Mouse (Mus musculus): ENCODE measurements around the gene Ugt2a2. TPM values are rescaled to one million over a fixed set of nuclear protein-coding genes. Genes with fewer than 3 reads are reported as not detected.

Ugt2a2 gene
- total and polyA plus RNA-seq, 2 experiments from 2014 or later: 0.14 TPM; not detected in 1

Other genes with a start within 250 kb of the Ugt2a2 start
- not detected in 2 replicates for gene Ugt2b37, start 227.5 kb downstream of the Ugt2a2 start, total RNA-seq (2014; rRNA removed)
- gene Ugt2b37, start 227.5 kb downstream of the Ugt2a2 start, polyA plus RNA-seq (2015; fragmentation: Nextera tagmentation; extraction: Ambion mirVana): not detected in 2 replicates
- gene Ugt2a3, start 145.1 kb downstream of the Ugt2a2 start, total RNA-seq (2014; rRNA removed): not detected in 2 replicates
- gene Ugt2a3, start 145.1 kb downstream of the Ugt2a2 start, polyA plus RNA-seq (2015; fragmentation: Nextera tagmentation; extraction: Ambion mirVana): not detected in 2 replicates
- gene Ugt2b38, start 58.1 kb downstream of the Ugt2a2 start, total RNA-seq (2014; rRNA removed): not detected in 2 replicates
- not detected in 2 replicates for gene Ugt2b38, start 58.1 kb downstream of the Ugt2a2 start, polyA plus RNA-seq (2015; fragmentation: Nextera tagmentation; extraction: Ambion mirVana)
- gene Gm43638, start 4.5 kb upstream of the Ugt2a2 start, total RNA-seq (2014; rRNA removed): not detected in 2 replicates
- gene Gm43638, start 4.5 kb upstream of the Ugt2a2 start, polyA plus RNA-seq (2015; fragmentation: Nextera tagmentation; extraction: Ambion mirVana): not detected in 2 replicates
- not detected in 2 replicates for gene Ugt2a1, start 8.6 kb upstream of the Ugt2a2 start, total RNA-seq (2014; rRNA removed)
- not detected in 2 replicates for gene Ugt2a1, start 8.6 kb upstream of the Ugt2a2 start, polyA plus RNA-seq (2015; fragmentation: Nextera tagmentation; extraction: Ambion mirVana)
- not detected in 2 replicates for gene Sult1b1, start 55.9 kb upstream of the Ugt2a2 start, total RNA-seq (2014; rRNA removed)
- gene Sult1b1, start 55.9 kb upstream of the Ugt2a2 start, polyA plus RNA-seq (2015; fragmentation: Nextera tagmentation; extraction: Ambion mirVana): not detected in 2 replicates
- gene Sult1d1, start 86.8 kb upstream of the Ugt2a2 start, total RNA-seq (2014; rRNA removed): not detected in 2 replicates
- gene Sult1d1, start 86.8 kb upstream of the Ugt2a2 start, polyA plus RNA-seq (2015; fragmentation: Nextera tagmentation; extraction: Ambion mirVana): not detected in 2 replicates
- not detected in 2 replicates for gene Sult1e1, start 109.3 kb upstream of the Ugt2a2 start, total RNA-seq (2014; rRNA removed)
- not detected in 2 replicates for gene Sult1e1, start 109.3 kb upstream of the Ugt2a2 start, polyA plus RNA-seq (2015; fragmentation: Nextera tagmentation; extraction: Ambion mirVana)
- gene Csn1s1, start 183.9 kb upstream of the Ugt2a2 start, total RNA-seq (2014; rRNA removed): not detected in 2 replicates
- gene Csn1s1, start 183.9 kb upstream of the Ugt2a2 start, polyA plus RNA-seq (2015; fragmentation: Nextera tagmentation; extraction: Ambion mirVana): 0.18 TPM in 1 of 2 replicates, not detected in the other
- gene Csn2, start 217.4 kb upstream of the Ugt2a2 start, total RNA-seq (2014; rRNA removed): not detected in 2 replicates
- gene Csn2, start 217.4 kb upstream of the Ugt2a2 start, polyA plus RNA-seq (2015; fragmentation: Nextera tagmentation; extraction: Ambion mirVana): not detected in 2 replicates